Comparison of ENCODE assay signal across 8 mouse cellular contexts in genomic region chr17:88251949-88252521, GRCm38 (mm10).
DNase-seq lines count a peak whose midpoint lies in the region; ATAC-seq and TF ChIP-seq lines count a peak whose summit lies in the region.

No protein-coding gene starts in this region.

- no peaks in the 10 kb centered on the region for H3K36me3 ChIP-seq in limb, embryonic 10.5 days
- H3K36me3 ChIP-seq in midbrain, embryonic 10.5 days, result no peaks in the 10 kb centered on the region
- H3K36me3 ChIP-seq in small intestine, adult 2 months (ENCODE audit: control insufficient read depth, insufficient read depth, low read length), result no peaks in the 10 kb centered on the region

- H3K4me3 ChIP-seq in limb, embryonic 10.5 days, result peak overlapping the region; percentile 22; the same call in 1 of the 2 replicates
- peak overlapping the region; percentile 29 for H3K4me3 ChIP-seq in midbrain, embryonic 10.5 days
- no peak overlapping the region for H3K4me3 ChIP-seq in small intestine, adult 2 months (ENCODE audit: low read depth, low read length)

- no peaks in the 10 kb centered on the region for H3K9me3 ChIP-seq in limb, embryonic 10.5 days (replicated peaks)
- H3K9me3 ChIP-seq in midbrain, embryonic 10.5 days (replicated peaks), result no peaks in the 10 kb centered on the region

- peak; percentile 73 for ATAC-seq in inflammation-experienced regulatory T-cells, adult 6 months

- peak; percentile 66 for DNase-seq in gastrocnemius, adult 18-20 months (ENCODE audit: low spot score)
- DNase-seq in gastrocnemius, postnatal 25 days, result no peak
- peak; percentile 79 to 81 for DNase-seq in cerebellum, postnatal 14 days
- peak; percentile 61 for DNase-seq in gastrocnemius, postnatal 10 days
- peak; percentile 75 for DNase-seq in limb, embryonic 10.5 days (ENCODE audit: low spot score)
- peak; percentile 76 for DNase-seq in midbrain, embryonic 10.5 days (ENCODE audit: low spot score)

- WGBS in limb, embryonic 10.5 days, result 20% methylated on average over 17 of the region's 17 CpGs
- 16% methylated on average over 17 of the region's 17 CpGs for WGBS in midbrain, embryonic 10.5 days
- 10% methylated on average over 17 of the region's 17 CpGs for WGBS in small intestine, adult 2 months

- H3K27me3 ChIP-seq in limb, embryonic 10.5 days (ENCODE audit: low read depth, poor library complexity, severe bottlenecking), result no peaks in the 10 kb centered on the region
- H3K27me3 ChIP-seq in midbrain, embryonic 10.5 days (ENCODE audit: low read depth, poor library complexity, severe bottlenecking), result peaks cover 6% of the 10 kb centered on the region; the same call in 1 of the 2 replicates
- no peaks in the 10 kb centered on the region for H3K27me3 ChIP-seq in small intestine, adult 2 months (ENCODE audit: control insufficient read depth, insufficient read depth, low read length)

- TF ChIP-seq CTCF in small intestine, adult 2 months (IDR thresholded peaks at IDR 0.05; ENCODE audit: extremely low read depth, insufficient read length, insufficient replicate concordance, low read depth, low read length), result peak; percentile 79; the same call in 1 of the 2 replicates

- peaks cover 22% of the 10 kb centered on the region for H3K4me1 ChIP-seq in limb, embryonic 10.5 days
- peaks cover 23% of the 10 kb centered on the region for H3K4me1 ChIP-seq in midbrain, embryonic 10.5 days
- peaks cover 3% of the 10 kb centered on the region for H3K4me1 ChIP-seq in small intestine, adult 2 months (ENCODE audit: control insufficient read depth, insufficient read depth, insufficient read length, low read length)

- peak overlapping the region; percentile 14; the same call in 1 of the 2 replicates for H3K27ac ChIP-seq in limb, embryonic 10.5 days
- H3K27ac ChIP-seq in midbrain, embryonic 10.5 days (replicated peaks), result 0 out of 2 replicates have a peak overlapping the region, but pooled peaks have one; percentile 33
- H3K27ac ChIP-seq in small intestine, adult 2 months (ENCODE audit: insufficient read depth, low read depth, low read length), result no peak overlapping the region

- TF ChIP-seq POLR2A in small intestine, adult 2 months (IDR thresholded peaks at IDR 0.05; ENCODE audit: low read depth, low read length), result no peak
